ENCODE assay signal across 8 mouse cellular contexts in genomic region chr6:119129664-119130063, GRCm38 (mm10). TPM values are rescaled to one million over a fixed set of nuclear protein-coding genes. Genes with fewer than 3 reads are reported as not detected.
A peak's percentile ranks its signal among the peaks of the same experiment; 100 is the strongest.
DNase-seq lines count a peak whose midpoint lies in the region; ATAC-seq lines count a peak whose summit lies in the region.

No protein-coding gene starts in this region.

- H3K9me3 ChIP-seq in neural tube, embryonic 15.5 days (replicated peaks) = 0 out of 2 replicates have a peak, but pooled peaks cover 3% of the 10 kb centered on the region

- H3K4me2 ChIP-seq in neural tube, embryonic 15.5 days = no peak overlapping the region

- ATAC-seq in hematopoietic stem cell, adult 5-6 weeks (replicated peaks in 1 of 2; ENCODE audit: insufficient read depth in 1 of 2, low FRiP score in 2 of 2, low TSS enrichment in 1 of 2, low read depth in 1 of 2, poor library complexity in 2 of 2, severe bottlenecking in 2 of 2) = peak; percentile 72 to 73; a peak in 3 of 4 replicates
- no peak for ATAC-seq in neural tube, embryonic 15.5 days (ENCODE audit: low FRiP score)

- peaks cover 19% of the 10 kb centered on the region for H3K4me1 ChIP-seq in neural tube, embryonic 15.5 days

- H3K27me3 ChIP-seq in neural tube, embryonic 15.5 days (replicated peaks) = no peaks in the 10 kb centered on the region

- H3K27ac ChIP-seq in neural tube, embryonic 15.5 days (replicated peaks) = no peak overlapping the region

- H3K9ac ChIP-seq in neural tube, embryonic 15.5 days (replicated peaks) = no peak overlapping the region

- H3K36me3 ChIP-seq in neural tube, embryonic 15.5 days = no peaks in the 10 kb centered on the region

- 84% methylated on average over 5 of the region's 5 CpGs for WGBS in neural tube, embryonic 15.5 days

- no peak overlapping the region for H3K4me3 ChIP-seq in neural tube, embryonic 15.5 days (replicated peaks)

- DNase-seq in gastrocnemius, adult 18-20 months (ENCODE audit: low spot score) = peak; percentile 29
- DNase-seq in gastrocnemius, postnatal 25 days = no peak
- peak; percentile 49 for DNase-seq in ovary, postnatal 36 days (ENCODE audit: low spot score)
- DNase-seq in ovary, postnatal 14 days (ENCODE audit: low spot score) = no peak
- DNase-seq in adrenal gland, postnatal 14 days = peak; percentile 82
- peak; percentile 60 for DNase-seq in naive thymus-derived CD4-positive, alpha-beta T cell, adult 2 months (ENCODE audit: low read depth)

RNA-seq across cellular contexts. Expression of gene Dcp1b, which starts 45.4 kb away (rescaled TPM):
- 1 to 10 TPM; 4.3 to 4.6 TPM for total RNA-seq in gastrocnemius, adult 18-20 months (2021)
- 1 to 10 TPM; 3.9 to 4.2 TPM for total RNA-seq in gastrocnemius, postnatal 25 days (2021)
- 10.2 and 14.0 TPM in 2 replicates for total RNA-seq in adrenal gland, postnatal 14 days (2021)
- total RNA-seq in hematopoietic stem cell, adult 5-6 weeks (2017) = 10.2 and 12.1 TPM in 2 replicates
- polyA plus RNA-seq in neural tube, embryonic 15.5 days (2015; fragmentation: Nextera tagmentation; extraction: Ambion mirVana) = 11.0 and 11.3 TPM in 2 replicates

Comparison
In these comparisons a context has a peak if more than half of its experiments do, and no peak if none do; other contexts are left out.
1. DNase-seq: peak in gastrocnemius, adult 18-20 months (single experiment), ovary, postnatal 36 days (single experiment), adrenal gland, postnatal 14 days (single experiment) and naive thymus-derived CD4-positive, alpha-beta T cell, adult 2 months (single experiment); none in gastrocnemius, postnatal 25 days (single experiment) and ovary, postnatal 14 days (single experiment).